Mouse (Mus musculus) kidney, adult 2 months (tissue): ENCODE results near the gene Nf1. TPM values are rescaled to one million over a fixed set of nuclear protein-coding genes. Genes with fewer than 3 reads are reported as not detected.

Experiments
- DNase-seq: peaks from one replicate; pipeline ENCODE4 v3.0.0; 2021
- H3K27ac ChIP-seq: fragments of 200-500 bp; 2 replicates; pipeline ENCODE4 v1.5.1; 2012; ENCODE audit warnings: low read depth, low read length, control low read depth, inconsistent platforms; ENCODE audit not compliant: insufficient read depth
- H3K27me3 ChIP-seq: fragments of 200-500 bp; replicated peaks from 2 replicates; pipeline ENCODE4 v1.6.1; 2012; ENCODE audit warnings: mild to moderate bottlenecking, moderate library complexity, low read length, inconsistent platforms; ENCODE audit not compliant: control insufficient read depth, insufficient read depth
- H3K36me3 ChIP-seq: fragments of 200-500 bp; 2 replicates; pipeline ENCODE4 v1.6.1; 2012; ENCODE audit warnings: mild to moderate bottlenecking, moderate library complexity, low read length, inconsistent platforms; ENCODE audit not compliant: control insufficient read depth, insufficient read depth
- H3K4me1 ChIP-seq: fragments of 200-500 bp; 2 replicates; pipeline ENCODE4 v1.6.1; 2011; ENCODE audit warnings: low read length; ENCODE audit not compliant: control insufficient read depth, insufficient read depth
- H3K4me3 ChIP-seq: fragments of 200-500 bp; 2 replicates; pipeline ENCODE4 v1.5.1; 2011; ENCODE audit warnings: mild to moderate bottlenecking, low read depth, low read length, control low read depth; ENCODE audit not compliant: insufficient read depth
- CTCF ChIP-seq: fragments of 200-500 bp; conservative IDR thresholded peaks from 2 replicates; pipeline ENCODE4 v1.5.1; 2011; ENCODE audit warnings: low read depth, mild to moderate bottlenecking, control low read depth, low read length, moderate library complexity, mixed read lengths; ENCODE audit not compliant: insufficient read depth, insufficient read length
- POLR2A ChIP-seq: fragments of 200-500 bp; IDR thresholded peaks from one replicate; pipeline ENCODE4 v1.6.1; 2011; ENCODE audit warnings: low read depth, low read length, control low read depth
- WGBS: fragments of 180-500 bp; shearing (Covaris S2); methylation state at CpG from one replicate; pipeline ENCODE4 v1.1.7; 2018; 5-methylcytosine and 5-hydroxymethylcytosine counted together
- polyA plus RNA-seq: library from polyadenylated mRNA; depleted of rRNA; stranded (reverse); fragments of >200 nt; gene quantifications from 2 replicates; pipeline ENCODE4 v1.2.3, GENCODE M21; 2012

Nf1 gene
- polyA plus RNA-seq, 1 experiment = 10.2 TPM

GRCm38 (mm10) chr11:79422496-79422895 is 83.0 kb downstream of the Nf1 start:
- Histone ChIP-seq H3K27ac (no peak overlapping the region), H3K4me3 (no peak overlapping the region), H3K4me1 (no peaks in the 10 kb centered on the region), H3K36me3 (no peaks in the 10 kb centered on the region), H3K27me3 (no peaks in the 10 kb centered on the region)
- WGBS = 92% methylated on average over 5 of the region's 5 CpGs
- no peak for DNase-seq
- TF ChIP-seq POLR2A = no peak
- no peak for TF ChIP-seq CTCF

GRCm38 (mm10) chr11:79426571-79426970 is 87.1 kb downstream of the Nf1 start:
- H3K27ac ChIP-seq = no peak overlapping the region
- no peak for TF ChIP-seq POLR2A
- no peak for TF ChIP-seq CTCF
- no peak for DNase-seq
- no peaks in the 10 kb centered on the region for H3K36me3 ChIP-seq
- WGBS = 74% methylated on average over 4 of the region's 4 CpGs
- no peaks in the 10 kb centered on the region for H3K4me1 ChIP-seq
- H3K27me3 ChIP-seq = no peaks in the 10 kb centered on the region
- H3K4me3 ChIP-seq = no peak overlapping the region

- WGBS = 12% methylated on average over 2 of the region's 2 CpGs
- DNase-seq = peak; percentile 50
- no peak for TF ChIP-seq POLR2A
- TF ChIP-seq CTCF = 0 out of 2 replicates have a peak, but pooled peaks have one; percentile 27
Measured at GRCm38 (mm10) chr11:79427638-79428037, 88.1 kb downstream of the Nf1 start.

GRCm38 (mm10) chr11:79435252-79435651 is 95.8 kb downstream of the Nf1 start:
- H3K27me3 ChIP-seq = no peaks in the 10 kb centered on the region
- H3K4me1 ChIP-seq = no peaks in the 10 kb centered on the region
- no peak overlapping the region for H3K4me3 ChIP-seq
- 95% methylated on average over 4 of the region's 4 CpGs for WGBS
- no peak for DNase-seq
- H3K27ac ChIP-seq = no peak overlapping the region
- no peaks in the 10 kb centered on the region for H3K36me3 ChIP-seq
- no peak for TF ChIP-seq POLR2A
- TF ChIP-seq CTCF = no peak

More at GRCm38 (mm10) chr11:79427638-79428037, 88.1 kb downstream of the Nf1 start:
- H3K36me3 ChIP-seq = no peaks in the 10 kb centered on the region
- H3K4me3 ChIP-seq = no peak overlapping the region
- H3K27ac ChIP-seq = no peak overlapping the region
- no peaks in the 10 kb centered on the region for H3K4me1 ChIP-seq
- H3K27me3 ChIP-seq = no peaks in the 10 kb centered on the region

- H3K4me3 ChIP-seq = no peak overlapping the region
- H3K27ac ChIP-seq = peak overlapping the region; percentile 86
- no peaks in the 10 kb centered on the region for H3K27me3 ChIP-seq
- H3K36me3 ChIP-seq = peaks cover 6% of the 10 kb centered on the region
- H3K4me1 ChIP-seq = peaks cover 12% of the 10 kb centered on the region
- TF ChIP-seq CTCF = no peak
- TF ChIP-seq POLR2A = no peak
- DNase-seq = peak; percentile 82
Measured at GRCm38 (mm10) chr11:79448361-79448760, 108.9 kb downstream of the Nf1 start.

- no peak overlapping the region for H3K4me3 ChIP-seq
- H3K36me3 ChIP-seq = peaks cover 8% of the 10 kb centered on the region; the same call in 1 of the 2 replicates
- no peak overlapping the region for H3K27ac ChIP-seq
- H3K4me1 ChIP-seq = peaks cover 9% of the 10 kb centered on the region
- DNase-seq = peak; percentile 89
- H3K27me3 ChIP-seq = no peaks in the 10 kb centered on the region
- TF ChIP-seq CTCF = no peak
- no peak for TF ChIP-seq POLR2A
Measured at GRCm38 (mm10) chr11:79452966-79453365, 113.5 kb downstream of the Nf1 start.

- DNase-seq = no peak
- H3K27me3 ChIP-seq = no peaks in the 10 kb centered on the region
- no peak for TF ChIP-seq POLR2A
- TF ChIP-seq CTCF = no peak
- no peak overlapping the region for H3K27ac ChIP-seq
- WGBS = 89% methylated on average over 3 of the region's 3 CpGs
- peaks cover 7% of the 10 kb centered on the region; the same call in 1 of the 2 replicates for H3K4me1 ChIP-seq
- peaks cover 6% of the 10 kb centered on the region; the same call in 1 of the 2 replicates for H3K36me3 ChIP-seq
- no peak overlapping the region for H3K4me3 ChIP-seq
Measured at GRCm38 (mm10) chr11:79457928-79458327, 118.4 kb downstream of the Nf1 start.

GRCm38 (mm10) chr11:79459846-79460245 is 120.4 kb downstream of the Nf1 start:
- H3K27ac ChIP-seq = no peak overlapping the region
- no peaks in the 10 kb centered on the region for H3K4me1 ChIP-seq
- 93% methylated on average over 4 of the region's 4 CpGs for WGBS
- no peaks in the 10 kb centered on the region for H3K27me3 ChIP-seq
- no peak for TF ChIP-seq CTCF
- TF ChIP-seq POLR2A = no peak
- H3K36me3 ChIP-seq = peaks cover 3% of the 10 kb centered on the region; the same call in 1 of the 2 replicates
- no peak overlapping the region for H3K4me3 ChIP-seq
- no peak for DNase-seq
